Mouse (Mus musculus): Measurements from ENCODE around the gene Olfr201. TPM values are rescaled to one million over a fixed set of nuclear protein-coding genes. Genes with fewer than 3 reads are reported as not detected.
"Not testable (repeated sequence)": the region's sequence is repeated elsewhere in the genome, so short reads cannot be mapped to it uniquely, and the experiment has no call there.

Olfr201 gene
- total RNA-seq (2021), result not detected
- long read RNA-seq, experiment 1, result 0 reads
- long read RNA-seq, experiment 2, result 0 reads

DNA sequence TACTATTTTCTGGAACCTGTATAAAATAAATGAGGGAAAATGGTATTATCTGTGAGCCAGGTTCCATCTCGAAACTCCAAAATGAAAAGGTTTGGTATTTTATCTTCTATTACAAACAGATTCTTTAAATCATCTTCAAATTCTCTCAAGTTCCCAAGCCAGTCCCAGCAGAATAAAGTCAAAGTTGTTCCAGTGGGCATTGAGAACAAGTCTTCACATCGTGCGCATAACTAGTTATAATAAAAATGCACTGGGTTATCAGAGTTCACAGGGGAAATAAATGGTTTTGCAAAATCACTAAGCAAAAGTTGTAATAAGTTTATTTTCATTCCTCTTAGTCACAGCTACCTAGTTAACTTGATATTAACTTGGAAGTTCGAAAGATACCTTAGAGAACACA, at the start of gene Olfr201:
Gene Olfr201, minus strand, starts transcription at position 101 of the 400 bp plus-strand sequence.
- DNase-seq; intact Hi-C loops (cut with DNase I): not testable (repeated sequence)

DNA sequence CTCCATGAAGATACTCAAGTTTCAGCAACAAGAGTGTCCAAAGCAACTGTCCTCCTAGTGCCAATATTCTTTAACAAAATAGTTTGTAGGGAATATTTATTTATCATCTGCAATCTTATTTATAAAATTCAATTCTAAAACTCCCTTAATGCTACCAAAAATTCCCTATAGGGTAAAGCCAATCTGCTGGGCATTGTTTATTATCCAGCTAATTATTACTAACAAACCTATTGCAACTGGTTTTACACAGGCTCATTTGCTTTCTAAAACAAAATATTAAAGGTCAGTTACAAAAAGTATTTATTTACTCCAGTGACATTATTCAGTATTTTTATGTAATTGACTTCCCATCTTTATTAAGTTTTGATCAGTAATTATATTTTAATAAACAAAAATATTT, 45.7 kb upstream of the Olfr201 start, which contains the start of gene Olfr204:
Gene Olfr204, minus strand, starts transcription at position 101 of the 400 bp plus-strand sequence.
- intact Hi-C loops (cut with DNase I), result no loop called here
- no peak for DNase-seq

DNA sequence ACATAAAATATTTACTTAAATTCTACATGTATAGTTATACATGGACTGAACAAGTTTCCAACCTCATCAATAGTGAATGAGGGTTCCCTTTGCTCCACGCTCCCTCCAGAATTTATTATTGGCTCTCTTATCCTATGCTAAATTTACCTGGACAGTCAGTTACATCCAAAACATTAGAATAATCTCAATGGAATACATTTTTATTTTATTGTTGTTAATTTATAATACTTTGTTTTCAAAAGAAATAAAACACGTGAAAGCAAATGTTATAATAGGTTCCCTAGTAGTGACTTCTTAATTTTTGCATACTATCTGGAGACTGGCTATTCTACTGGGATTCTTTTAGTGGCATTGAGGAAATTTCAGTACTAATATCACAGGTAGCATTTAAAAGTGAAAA, 26.1 kb upstream of the Olfr201 start, which contains the start of gene Olfr203:
Gene Olfr203, plus strand, starts transcription at position 301 of the 400 bp plus-strand sequence.
- no peak for DNase-seq
- intact Hi-C loops (cut with DNase I), result no loop called here

DNA sequence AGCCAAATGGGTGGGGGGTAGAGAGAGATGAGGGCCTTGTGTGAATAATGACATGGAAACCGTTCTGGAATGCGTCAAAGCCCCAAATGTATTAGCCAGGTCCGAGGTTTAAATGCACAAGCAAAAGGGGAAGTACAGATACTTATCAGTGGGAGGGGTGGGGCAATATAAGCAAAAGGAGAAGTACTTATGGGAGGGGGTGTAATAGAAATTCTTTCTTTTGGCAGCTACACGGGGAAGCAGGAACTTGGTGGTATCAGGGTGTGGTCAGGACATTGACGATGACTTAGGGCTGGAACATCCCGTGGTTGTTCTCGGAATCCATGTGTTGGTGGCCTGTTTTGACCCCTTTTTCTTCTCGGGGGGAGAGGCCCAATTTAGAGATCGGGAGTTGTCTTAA, 15.1 kb upstream of the Olfr201 start:
- DNase-seq; intact Hi-C loops (cut with DNase I): not testable (repeated sequence)

DNA sequence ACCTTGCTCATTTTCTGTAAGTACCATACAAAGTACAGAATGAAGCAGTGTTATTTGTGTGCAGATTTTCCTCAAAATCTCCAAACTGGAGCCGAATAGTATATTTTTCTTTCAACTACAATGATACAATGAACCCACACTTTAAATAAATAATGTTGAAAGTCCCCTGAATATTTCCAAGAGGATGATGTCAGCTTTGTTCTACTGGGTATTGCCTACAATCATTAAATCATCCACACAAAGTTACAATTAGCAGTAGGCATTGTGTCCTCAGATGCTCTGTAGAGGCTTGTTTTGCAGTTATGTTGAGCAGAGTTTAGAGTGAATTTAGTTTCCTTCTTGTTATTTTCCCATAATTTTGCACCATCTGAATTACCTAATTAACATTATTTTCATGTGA, 14.3 kb upstream of the Olfr201 start, which contains the start of gene Olfr202:
Gene Olfr202, minus strand, starts transcription at position 101 of the 400 bp plus-strand sequence.
- DNase-seq, result no peak
- intact Hi-C loops (cut with DNase I), result no loop called here

DNA sequence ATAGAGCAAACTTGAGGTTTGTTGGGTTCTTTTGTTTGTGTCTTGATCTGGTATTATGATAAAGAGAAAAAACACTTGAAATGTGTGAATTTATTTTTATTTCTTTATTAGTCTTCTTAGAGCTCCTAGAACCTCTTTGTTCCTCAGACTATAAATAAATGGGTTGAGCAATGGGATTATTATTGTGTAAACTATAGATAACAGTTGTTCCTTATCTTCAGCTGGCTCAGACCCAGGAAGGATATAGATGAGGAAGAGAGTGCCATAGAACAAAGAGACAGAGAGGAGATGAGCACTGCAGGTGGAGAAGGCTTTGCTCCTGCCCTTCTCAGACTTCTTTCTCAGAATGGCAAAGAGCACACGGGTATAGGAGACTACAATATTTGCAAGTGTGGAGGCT, 11.0 kb upstream of the Olfr201 start:
- intact Hi-C loops (cut with DNase I), result no loop called here
- DNase-seq, result no peak

DNA sequence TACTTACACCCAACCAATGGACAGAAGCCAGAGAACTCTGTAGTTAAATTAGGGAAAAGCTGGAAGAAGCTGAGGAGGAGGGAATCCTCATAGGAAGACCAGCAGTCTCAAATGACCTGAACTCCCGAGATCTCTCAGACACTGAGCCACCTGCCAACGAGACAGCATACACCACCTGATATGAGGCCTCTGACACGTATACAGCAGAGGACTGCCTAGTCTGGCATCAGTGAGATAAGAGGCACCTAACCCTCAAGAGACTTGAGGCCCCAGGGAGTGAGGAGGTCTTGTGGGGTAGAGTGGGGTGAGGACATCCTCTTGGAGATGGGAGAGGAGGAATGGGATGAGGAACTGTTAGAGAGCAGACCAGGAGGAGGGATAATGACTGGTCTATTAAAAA, 8.1 kb upstream of the Olfr201 start:
- intact Hi-C loops (cut with DNase I), result no loop called here
- DNase-seq, result no peak

DNA sequence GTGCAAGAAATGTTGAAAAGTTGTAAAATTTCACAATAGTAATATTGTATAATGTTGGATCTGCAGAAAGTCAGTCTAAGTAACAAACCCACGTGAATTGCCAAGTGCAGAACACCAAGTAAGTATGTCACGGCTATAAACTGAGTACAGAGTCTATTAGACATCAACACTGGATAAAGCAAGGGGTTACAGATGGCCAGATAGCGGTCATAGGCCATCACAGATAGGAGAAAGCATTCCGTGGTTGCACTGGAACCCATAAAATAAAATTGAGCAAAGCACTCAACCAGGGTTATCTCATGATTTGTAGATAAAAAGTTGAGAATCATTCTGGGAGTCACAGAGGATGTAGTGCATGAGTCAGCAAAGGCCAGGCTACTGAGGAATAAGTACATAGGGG, 3.3 kb downstream of the Olfr201 start:
- DNase-seq; intact Hi-C loops (cut with DNase I): not testable (repeated sequence)

DNA sequence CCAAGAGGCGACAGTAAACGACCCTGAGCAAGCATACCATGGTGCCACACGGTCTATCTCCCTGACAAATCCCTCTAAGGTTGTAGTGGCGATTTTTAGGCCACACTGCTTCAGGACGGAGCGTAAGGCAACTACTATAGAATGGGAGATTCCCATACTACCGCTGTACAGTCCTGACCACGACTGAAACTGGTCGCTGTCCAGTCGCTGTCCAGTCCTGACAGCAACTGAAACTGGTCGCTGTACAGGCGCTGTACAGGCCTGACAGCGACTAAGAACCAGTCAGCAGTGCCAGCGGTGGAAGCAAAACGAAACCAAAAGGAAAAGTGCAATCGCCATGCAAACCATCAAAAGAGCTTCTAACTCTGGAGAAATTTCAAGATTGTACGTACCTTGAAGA, 22.7 kb downstream of the Olfr201 start:
- no peak for DNase-seq
- intact Hi-C loops (cut with DNase I), result loop anchor here (10.0 kb wide), 1 partner anchor 95 kb away; no protein-coding TSS in a partner anchor

DNA sequence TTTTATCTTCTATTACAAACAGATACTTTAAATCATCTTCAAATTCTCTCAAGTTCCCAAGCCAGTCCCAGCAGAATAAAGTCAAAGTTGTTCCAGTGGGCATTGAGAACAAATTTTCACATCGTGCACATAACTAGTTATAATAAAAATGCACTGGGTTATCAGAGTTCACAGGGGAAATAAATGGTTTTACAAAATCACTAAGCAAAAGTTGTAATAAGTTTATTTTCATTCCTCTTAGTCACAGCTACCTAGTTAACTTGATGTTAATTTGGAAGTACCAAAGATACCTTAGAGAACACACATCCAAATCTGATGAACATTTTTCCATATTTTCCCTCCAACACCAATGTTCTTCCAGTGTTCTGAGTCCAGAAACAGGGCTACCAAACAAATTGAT, 52.8 kb downstream of the Olfr201 start, which contains the start of gene Olfr199:
Gene Olfr199, minus strand, starts transcription at position 101 of the 400 bp plus-strand sequence.
- intact Hi-C loops (cut with DNase I); DNase-seq: not testable (repeated sequence)

DNA sequence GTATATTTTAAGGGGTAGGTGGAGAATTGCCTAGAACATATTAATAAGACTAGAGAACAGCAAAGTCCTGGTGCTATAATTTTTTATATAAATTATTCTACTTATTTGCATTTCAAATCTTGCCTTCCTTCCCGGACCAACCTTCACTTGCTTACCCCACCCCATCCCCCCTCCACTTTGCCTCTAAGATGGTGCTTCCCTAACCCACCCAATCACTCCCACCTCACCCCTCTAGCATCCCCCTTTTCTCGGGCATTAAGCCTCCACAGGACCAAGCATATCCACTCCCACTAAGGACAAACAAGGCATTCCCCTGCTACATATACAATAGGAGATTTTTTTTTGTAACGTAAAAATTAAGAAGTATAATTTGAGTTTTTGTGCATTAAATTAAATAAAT, 54.6 kb downstream of the Olfr201 start:
- DNase-seq; intact Hi-C loops (cut with DNase I): not testable (repeated sequence)

Other genes with a start within 250 kb of the Olfr201 start
- gene Olfr186, start 242.3 kb downstream of the Olfr201 start, total RNA-seq (2021), result not detected
- gene Olfr187, start 232.9 kb downstream of the Olfr201 start, total RNA-seq (2021), result not detected
- gene Olfr190, start 194.6 kb downstream of the Olfr201 start, total RNA-seq (2021), result not detected
- gene Olfr191, start 182.8 kb downstream of the Olfr201 start, total RNA-seq (2021), result not detected
- not detected for gene Olfr193, start 160.8 kb downstream of the Olfr201 start, total RNA-seq (2021)
- not detected for gene Olfr194, start 151.6 kb downstream of the Olfr201 start, total RNA-seq (2021)
- gene Olfr195, start 125.6 kb downstream of the Olfr201 start, total RNA-seq (2021), result not detected
- not detected for gene Olfr196, start 102.2 kb downstream of the Olfr201 start, total RNA-seq (2021)
- not detected for gene Olfr198, start 69.1 kb downstream of the Olfr201 start, total RNA-seq (2021)
- gene Olfr199, start 52.9 kb downstream of the Olfr201 start, total RNA-seq (2021), result not detected
- gene Olfr202, start 14.2 kb upstream of the Olfr201 start, total RNA-seq (2021), result not detected
- not detected for gene Olfr203, start 26.2 kb upstream of the Olfr201 start, total RNA-seq (2021)
- gene Olfr204, start 45.6 kb upstream of the Olfr201 start, total RNA-seq (2021), result not detected
- gene Olfr205, start 58.5 kb upstream of the Olfr201 start, total RNA-seq (2021), result not detected
- not detected for gene Olfr206, start 76.6 kb upstream of the Olfr201 start, total RNA-seq (2021)
- gene Olfr209, start 91.4 kb upstream of the Olfr201 start, total RNA-seq (2021), result not detected
- gene Gabrr3, start 134.7 kb upstream of the Olfr201 start, total RNA-seq (2021), result not detected
- gene Riox2, start 199.1 kb upstream of the Olfr201 start, total RNA-seq (2021), result 10 to 100 TPM; 11.7 to 13.4 TPM

Data from gastrocnemius, postnatal 36 days (tissue).